Mouse (Mus musculus) gastrocnemius, adult 18-20 months (tissue): ENCODE results near the gene Sars. TPM values are rescaled to one million over a fixed set of nuclear protein-coding genes. Genes with fewer than 3 reads are reported as not detected.

Experiments used
- DNase-seq: peaks from one replicate; pipeline ENCODE4 v3.0.0; 2021; ENCODE audit warnings: low spot score
- total RNA-seq, 2 experiments: library from RNA; stranded (reverse); gene quantifications; 2 replicates each; pipeline ENCODE4 v1.2.3; 2021

The Sars gene
- total RNA-seq, 2 experiments from 2014 or later, result 118 to 122 TPM

DNA sequence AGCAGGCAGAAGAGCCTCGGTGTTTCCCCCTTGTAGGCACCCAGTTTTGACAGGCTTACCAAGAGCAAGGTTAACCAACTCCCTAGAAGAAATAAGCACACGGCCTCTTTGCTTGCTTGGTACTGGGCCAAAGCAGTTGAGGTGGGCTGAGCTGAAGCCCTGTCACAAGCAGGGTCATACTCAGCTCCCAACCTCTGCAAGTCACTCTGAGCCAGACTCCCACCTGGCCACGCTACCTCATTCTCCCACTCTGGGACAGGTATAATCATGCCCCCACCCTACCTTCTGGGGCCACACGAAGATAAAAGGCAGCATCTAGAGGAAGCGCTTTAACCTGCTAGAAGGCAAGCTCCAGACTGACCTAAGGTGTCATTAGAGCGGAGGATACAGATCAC is 19.4 kb downstream of the Sars start:
- DNase-seq, result no peak

DNA sequence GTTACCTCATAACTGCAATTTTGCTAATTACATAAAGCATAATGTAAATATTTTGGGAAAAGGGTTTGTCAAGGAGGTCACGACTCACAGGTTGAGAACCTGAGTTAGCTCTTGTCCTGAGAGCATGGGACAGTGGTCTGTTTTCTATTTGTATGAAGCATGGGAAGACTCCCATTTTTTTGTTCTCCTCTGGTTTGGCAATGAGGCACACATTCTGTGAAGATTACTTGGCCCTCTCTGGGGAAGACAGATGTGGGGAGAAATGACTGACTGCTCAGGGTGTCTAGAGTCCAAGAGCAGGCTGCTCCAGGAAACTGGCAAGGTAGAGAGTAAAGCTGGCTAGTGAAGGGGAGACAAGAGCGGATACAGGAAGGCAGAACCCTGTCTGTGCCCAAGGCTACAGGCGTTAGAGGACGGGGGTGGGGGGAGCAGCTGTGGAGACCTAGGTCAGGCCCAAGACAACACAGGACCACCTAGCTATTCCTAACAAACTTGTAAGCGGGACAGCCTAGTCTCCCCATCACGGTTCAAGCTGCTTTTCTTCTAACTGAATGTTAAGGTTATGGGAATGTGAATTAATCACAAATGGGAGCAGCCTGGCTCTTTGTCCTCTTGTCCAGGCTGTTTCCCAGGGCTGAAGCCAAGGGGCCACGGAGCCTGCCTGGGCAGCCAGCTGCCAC is 19.9 kb downstream of the Sars start:
- no peak for DNase-seq

DNA sequence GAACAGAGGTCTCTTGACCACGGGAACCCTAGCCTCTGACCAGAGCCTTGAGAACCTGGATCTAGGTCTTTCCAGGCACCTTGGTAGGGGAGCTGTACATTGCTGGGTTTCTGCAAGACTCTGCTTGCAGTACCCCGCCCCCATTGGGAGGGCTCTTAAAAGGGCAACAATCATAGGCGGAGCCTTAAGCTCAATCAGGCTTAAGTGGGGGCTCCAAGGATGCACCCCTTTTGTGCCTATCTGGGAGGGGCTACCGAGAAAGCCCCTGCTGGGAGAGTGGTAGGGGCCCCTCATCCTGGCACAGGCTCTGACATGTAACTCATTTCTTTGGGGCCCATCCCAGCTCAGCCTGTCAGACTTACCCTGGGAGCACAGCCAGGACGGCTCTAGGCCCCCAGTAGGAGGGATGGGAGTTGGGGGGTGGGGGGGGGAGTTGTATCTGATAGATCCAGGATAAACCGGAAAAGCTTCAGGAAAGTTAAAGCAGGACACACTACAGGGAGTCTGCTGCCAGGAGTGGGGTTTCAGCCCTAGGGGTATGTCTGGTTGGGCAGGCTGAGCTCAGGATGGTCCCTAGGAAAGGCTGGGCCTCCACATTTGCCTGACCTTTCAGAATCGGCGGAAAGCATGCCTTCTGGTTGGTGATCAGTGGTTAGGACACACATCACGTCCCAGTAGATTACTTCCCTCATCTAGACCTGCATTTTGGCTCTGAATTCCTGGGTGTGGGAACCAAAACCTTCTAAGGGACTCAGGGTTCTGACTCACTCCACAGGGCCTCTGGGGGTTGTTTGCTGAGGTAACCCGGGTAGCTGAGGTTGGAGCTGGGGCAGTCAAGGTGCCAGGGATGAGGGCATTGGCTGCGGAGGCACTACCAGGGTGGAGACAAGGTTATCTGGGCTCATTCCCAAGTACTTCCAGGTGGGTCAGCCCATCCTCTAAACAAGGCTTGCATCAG is 20.9 kb downstream of the Sars start:
- DNase-seq, result no peak

DNA sequence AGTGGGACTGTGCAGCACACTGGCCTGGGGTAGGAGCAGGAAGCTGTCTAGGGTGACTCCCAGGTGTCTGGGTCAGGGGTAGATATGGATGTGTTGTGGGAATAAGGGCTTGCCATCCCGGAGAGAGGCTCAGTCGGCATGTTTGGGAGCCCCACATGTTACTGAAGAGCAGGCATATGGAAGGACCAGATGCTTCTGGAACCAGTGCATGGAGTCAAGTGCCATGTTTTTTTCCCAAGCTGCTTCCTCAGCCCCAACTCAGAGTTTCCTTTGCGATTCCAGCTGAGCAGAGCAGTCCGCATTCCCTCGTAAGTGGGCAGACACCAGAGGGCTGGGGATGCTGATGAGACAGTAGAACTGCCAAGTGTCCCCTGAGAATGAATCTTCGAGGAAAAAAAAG is 22.0 kb downstream of the Sars start:
- DNase-seq, result no peak

DNA sequence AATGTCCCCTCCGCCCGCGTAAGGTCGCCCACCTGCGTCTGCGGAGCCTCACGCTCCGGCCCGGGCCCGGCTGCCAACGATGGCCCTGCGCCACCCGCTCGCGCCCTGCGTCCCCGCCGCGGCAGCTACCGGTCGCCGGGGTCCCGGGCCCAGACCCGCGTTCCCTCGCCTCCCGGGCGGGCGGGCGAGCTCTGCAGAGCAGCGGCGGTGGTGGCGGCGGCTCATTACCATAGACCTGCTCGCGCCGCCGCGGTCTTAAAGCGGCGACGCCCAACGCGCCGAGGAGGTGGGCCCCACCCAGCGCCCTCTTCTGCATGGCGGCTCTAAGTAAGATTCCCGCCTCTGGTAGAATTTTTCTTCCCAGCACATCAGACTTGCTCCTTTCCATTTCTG is 29.2 kb downstream of the Sars start:
- DNase-seq, result peak; percentile 59

DNA sequence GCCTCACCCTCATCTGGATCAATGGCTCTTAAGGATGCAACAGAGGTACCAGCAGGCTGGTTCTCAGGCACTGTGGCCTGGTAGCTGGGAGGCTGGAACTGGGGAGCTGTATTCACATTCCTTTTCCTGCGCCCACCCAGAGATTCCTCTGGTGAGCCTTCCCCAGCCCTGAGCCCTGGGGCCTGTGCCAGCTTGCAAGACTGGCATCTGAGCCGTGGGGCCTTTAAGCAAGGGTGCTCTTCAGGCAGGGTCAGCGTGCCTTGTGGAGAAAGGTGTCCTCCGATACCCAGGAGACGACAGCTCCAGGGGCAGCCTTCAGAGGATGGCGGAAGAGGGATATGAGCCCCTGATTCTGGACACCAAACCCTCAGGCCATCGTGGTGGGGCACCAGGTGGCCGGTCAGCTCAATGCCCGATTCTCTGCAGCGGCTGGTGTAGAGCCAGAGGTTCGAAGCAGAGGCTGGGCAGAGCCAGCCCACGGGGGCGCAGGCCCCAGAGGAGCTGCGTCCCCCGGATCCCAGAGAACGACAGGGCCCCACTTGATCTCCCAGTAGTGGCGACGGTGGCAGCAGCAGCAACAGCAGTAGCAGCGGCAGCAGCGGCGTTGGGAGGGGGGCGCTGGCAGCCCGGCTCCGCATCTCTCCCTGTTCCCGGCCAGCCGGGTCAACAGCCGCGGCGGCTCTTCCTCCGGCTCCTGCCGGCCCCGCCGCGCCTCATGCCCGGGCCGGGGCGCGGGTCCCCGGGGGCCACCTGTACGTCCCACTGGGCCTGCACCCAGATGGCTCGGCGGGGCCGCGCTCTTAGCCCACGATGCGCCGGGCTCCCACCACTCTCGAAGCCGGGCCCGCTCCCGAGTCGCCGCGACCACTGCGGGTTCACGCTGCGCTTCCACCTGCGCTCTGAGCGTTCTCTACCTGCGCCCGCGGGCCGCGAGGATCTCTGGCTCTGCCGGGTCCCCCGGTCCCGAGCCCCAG is 29.9 kb downstream of the Sars start, which contains the start of gene Celsr2:
TSS of gene Celsr2 (minus strand) at position 696 of the 974 bp plus-strand sequence.
- no peak for DNase-seq

DNA sequence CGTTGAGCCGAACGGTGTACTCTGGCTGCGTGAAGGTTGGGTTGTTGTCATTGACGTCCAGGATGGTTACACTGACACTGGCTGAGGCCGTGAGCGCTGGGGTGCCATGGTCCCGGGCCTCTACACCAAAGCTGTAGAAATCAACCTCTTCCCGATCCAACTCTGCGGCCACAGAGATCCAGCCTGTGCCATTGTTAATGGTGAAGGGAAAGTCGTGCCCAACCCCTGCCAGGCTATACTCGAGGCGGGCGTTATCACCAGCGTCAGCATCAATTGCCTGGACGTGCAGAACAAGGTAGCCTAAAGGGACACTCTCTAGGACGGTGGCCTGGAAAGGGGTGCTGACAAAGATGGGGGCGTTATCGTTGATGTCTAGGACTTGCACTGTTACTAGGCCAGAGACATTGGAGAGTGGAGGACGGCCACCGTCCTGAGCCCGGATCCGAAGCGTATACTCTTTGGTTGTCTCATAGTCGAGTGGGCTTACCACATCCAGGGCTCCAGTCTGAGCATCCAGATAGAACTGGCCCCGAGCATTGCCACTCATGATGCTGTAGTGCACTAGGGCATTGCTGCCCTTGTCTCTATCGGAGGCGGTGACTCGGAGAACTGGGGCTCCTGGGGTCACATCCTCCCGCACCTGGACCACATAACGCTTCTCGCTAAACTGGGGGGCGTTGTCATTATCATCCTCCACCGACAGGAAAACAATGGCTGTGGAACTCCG is 31.2 kb downstream of the Sars start:
- DNase-seq, result no peak

DNA sequence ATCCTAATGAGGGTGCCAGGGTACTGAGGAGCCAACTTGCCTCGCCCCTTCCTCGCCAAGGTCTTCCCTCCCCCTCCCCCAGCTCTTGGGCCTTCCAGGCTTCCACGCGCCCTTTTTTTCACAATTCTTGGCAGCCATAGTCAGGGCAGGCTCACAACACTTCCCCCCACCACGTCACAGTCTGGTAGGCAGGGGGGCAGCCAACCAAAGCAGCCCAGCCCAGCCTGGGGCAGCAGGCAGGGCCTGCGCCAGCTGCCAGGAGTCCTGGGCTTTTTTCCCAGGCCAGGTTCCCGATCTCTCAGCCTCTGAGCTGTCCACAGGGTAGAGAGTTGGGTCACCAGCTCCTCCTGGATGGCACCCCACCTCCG is 33.3 kb downstream of the Sars start:
- no peak for DNase-seq

DNA sequence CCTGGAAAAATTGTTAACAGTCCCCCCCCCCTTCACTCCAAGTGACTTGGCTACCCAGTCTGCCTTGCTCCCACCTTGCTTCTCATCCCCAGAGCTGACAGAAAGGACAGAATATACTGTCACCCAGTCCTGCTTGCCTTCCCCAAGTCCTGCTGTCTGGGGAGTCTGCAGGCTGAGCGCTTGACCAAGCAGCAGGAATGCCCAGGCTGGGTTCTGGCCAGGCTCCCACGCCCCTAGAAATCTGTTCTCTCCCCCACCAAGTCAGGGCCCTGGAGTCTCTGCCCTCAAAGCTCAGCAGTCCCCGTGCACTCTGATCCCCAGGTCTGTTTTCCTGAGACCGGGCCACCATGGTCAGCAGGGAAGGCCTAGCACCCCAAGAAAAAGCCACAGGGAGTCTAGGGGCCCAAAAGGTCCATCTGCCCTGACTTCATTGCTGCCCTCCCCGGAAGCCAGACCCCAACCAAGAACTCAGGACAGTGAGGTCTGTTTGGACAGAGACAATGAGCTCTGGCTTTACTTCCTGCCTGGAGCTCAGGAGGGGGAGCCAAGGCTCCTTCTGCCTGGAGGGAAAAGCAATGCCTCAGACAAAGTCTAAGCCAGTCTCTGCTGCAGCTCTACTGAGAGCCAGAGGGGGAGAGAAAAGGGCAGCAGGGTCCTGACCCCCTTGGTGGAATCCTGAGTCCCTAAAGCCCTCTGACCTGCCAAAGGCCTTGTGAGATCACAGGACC is 33.8 kb downstream of the Sars start:
- DNase-seq, result no peak

DNA sequence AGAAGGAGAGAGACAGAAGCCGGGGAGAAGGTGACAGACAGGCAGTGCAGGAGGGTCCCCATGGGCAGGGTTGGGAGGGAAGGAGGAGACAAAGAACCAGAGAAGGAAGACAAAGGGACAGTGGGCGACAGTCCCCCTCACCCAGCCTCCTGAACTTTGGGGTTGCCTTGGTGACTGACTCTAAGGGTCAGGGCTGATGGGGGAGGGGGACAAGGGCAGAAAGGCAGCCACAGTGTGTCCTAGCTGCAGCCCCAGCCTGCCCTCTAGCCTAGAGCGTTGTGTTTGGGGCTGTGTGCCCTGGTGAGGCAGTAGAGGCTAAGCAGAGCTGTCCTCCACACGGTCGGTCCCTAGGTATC is 34.7 kb downstream of the Sars start:
- no peak for DNase-seq

DNA sequence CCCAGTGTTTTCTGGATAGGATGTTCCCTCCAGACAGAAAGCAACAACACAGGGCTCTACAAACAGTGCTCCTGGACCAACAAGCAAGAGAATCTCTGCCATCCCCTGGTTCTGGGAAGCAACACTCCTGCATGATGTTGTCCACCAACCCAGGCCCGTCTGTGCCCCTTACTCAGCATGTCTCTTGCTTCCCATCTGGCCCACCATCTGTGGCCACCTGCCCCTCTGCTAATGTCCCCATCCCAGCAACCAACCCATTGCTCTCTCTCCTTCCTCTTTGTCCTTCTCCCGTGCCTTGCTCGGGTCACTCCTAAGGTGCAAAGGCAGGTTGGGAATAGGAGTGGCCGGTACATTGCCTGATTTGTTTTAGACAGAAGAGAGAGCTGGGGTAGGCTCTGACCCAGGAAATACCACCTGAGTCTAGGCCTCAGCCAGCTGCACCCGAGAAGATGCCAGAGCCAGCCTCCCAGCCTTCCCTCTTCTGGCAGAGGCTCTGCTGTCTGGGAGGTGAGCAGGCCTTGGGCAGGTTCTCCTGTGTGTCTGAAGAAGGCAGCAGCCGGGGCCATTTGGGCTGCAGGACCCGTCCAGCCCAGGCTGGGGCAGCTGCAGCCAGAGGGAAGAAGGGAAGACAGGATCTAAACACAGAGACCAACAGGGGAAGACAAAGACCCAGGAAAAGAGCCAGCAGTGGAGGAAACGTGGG is 35.2 kb downstream of the Sars start:
- no peak for DNase-seq

DNA sequence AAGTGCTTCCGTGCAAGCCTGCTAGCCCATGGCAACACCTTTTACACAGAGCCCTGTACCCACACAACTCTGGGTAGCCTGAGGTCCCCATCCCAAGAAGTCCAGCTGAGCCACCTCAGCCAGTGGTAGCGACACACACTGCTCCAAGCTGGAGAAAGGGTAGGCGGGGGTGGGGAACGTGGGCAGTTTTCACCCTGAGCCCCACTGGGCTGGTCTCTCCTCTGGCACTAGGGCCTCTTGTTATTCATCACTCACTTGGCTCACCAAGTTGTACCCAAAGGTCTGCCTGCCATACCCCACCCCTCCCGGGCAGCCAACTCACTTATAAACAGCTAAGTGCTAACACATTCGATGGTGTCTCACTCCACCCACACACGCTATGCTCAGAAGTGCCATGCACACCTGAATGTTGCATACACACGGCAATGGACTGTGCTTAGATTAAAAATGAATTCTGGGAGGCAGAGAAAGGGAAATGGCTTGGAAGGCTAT is 36.4 kb downstream of the Sars start:
- no peak for DNase-seq

DNA sequence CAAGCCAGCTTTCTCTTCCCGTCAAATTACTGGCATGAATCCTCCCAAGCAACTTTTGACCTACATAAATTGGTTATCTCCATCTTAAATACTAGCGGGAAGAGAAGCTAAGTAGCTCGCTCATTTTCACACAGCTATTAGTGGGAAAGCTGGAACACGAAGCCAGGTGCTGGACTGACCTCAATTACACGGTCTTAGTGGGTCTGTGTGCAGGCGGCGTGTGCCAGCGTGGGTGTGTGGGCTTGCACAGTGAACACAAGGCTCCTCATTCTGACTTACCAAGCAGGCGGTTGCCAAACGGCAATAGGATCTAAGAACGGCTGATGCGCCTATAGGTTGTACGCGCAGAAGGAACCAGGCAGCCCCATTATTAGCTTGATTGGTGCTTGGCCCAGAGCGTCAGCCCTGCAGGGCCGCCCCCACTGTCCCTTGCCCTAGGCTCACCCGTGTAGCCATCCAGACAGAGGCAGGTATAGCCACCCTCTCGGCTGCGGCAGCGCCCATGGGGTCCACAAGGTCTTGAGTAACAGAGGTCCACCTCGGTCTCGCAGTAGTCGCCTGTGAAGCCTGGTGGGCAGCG is 38.6 kb downstream of the Sars start:
- DNase-seq, result no peak

DNA sequence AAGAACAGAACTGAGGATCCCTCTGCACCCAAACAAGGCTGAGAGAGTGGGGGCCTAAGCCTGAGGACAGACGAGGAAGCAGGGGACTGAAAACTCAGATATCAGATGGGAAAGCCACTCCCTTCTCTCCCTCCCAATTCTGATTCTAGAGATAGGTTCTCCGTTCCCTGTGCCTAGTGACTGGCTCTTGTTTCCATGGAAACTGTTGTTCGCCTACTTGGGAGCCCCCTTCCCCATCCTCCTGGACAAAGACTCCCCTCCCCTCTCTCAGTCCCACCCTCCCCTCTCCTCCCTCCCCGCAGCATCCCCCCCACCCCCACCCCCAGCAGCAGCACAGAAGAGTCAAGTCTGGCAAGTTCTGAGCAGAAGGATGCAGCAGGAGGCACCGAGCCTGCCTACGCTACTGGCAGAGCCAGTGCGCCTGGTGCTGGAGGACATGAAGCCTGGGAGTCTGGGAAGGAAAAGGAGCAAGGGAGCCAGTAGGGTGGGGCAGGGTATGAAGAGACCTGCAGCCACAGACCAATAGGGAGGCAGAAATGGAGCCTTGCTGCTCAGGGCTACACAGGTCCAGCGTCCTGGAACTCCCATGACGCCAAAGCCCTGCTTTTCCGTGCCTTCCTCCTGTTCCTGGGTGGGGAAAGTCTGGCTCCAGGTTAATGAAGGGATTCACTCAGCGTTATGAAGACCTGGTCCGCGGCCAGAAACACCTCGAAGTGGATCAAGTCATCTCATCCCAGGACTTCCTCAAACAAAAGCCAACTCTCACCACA is 39.3 kb downstream of the Sars start:
- DNase-seq, result no peak

DNA sequence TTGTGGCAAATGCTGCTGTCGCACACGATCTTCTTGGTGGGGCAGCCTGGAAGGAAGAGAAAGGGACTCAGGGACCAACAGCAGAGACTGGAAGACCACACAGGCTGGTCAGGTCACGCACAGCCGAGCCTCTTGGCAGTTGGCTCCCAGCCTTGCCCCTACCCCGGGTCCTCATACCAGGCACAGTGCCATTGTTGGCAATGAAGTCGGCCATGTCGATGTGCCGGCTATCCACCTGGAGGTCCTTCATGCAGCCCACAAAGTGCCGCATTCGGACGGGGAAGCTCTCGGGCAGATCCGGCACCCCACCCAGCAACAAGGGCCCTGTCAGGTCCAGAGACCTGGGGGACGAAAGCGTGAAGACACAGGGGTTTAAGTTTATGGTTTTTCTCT is 42.5 kb downstream of the Sars start:
- no peak for DNase-seq

DNA sequence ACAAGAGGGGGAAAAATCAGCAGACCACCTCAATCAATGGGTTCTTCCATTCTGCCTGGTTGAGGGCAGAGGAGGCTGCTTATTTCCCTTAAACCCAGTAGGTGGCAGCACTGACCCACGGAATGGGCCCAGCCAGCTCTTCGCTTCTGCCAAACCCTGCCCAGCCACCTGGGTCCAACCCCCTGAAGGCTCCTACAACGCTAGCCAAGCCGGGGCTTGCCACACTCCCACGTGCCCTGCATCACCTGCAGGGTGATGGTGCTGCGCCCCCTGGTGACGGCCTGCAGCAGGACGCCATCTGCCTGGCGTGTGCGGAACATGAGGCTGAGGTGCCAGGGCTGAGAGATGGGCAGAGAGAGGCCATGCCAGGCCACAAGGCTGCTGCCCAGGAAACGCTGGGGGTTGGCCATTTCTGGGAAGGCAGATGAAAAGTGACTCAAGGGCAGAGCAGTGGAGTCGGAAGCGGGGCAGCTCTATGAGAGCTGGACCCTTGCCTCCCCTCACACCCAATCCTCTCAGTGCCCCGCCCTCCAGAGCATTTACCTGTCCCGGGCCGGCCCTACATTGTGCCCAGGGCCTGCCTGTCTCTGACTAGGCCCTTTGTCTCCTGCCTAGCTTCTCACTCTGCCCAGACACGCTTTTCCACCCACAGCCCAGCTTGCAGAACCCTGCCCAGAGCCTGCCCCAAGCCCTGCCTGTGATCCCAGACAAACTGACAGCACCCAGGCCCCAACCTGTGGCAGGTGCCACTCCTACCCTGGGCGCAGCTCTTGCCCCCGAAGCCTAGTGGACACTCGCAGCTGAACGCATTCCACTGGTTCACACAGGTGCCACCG is 43.1 kb downstream of the Sars start:
- DNase-seq, result peak; percentile 90

DNA sequence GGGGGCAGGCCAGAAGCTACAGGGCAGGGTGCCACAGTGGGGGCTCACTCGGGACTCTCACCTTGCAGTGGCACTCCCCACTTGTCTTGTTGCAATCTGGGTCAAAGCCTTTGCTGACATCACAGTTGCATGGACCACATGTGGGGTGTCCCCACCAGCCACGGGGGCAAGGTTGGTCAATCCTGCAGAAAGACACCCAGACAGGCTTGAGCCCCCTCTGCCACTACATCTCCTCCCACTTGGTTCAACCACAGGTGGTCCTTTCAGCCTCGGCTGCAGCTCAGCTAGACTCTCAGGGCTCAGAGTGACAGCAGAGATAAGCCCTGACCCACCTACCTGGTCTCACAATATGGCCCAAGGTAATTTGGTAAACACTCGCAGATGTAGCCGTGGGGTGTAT is 44.6 kb downstream of the Sars start:
- DNase-seq, result no peak

DNA sequence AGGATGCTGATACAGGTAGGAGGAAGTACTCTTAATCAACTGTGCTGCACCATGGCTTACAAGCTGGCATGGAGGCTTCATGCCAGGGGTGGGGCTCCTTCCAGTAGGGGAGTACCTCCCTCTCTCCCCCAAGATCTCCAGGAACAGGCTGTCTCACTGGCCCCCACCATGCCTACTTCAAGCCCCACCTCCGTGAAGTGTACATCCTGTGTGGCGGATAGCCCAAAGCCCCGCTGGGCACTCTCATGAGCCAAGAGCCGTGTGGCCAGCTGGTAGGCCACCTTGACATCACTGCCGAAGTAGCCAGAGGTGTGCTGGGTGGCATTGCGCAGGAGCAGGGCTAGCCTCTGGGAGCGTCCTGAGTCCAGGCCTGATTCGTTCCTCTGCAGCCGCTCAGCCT is 46.7 kb downstream of the Sars start:
- DNase-seq, result no peak
